Mouse (Mus musculus) cerebellum, adult 9-11 months (tissue): ENCODE measurements at regions not wholly inside any gene's neighbourhood (a gene's known extent, or its start where the extent isn't known, plus 50 kb on each side); places are given as distances from the start of the nearest gene placed in this dataset.
"Not testable (repeated sequence)": the region's sequence is repeated elsewhere in the genome, so short reads cannot be mapped to it uniquely, and the experiment has no call there.

ENCODE experiments used
- DNase-seq: peaks from one replicate; pipeline ENCODE4 v3.0.0; 2022

GRCm38 (mm10) chr8:5523281-5523680 lies 418.1 kb upstream of the Slc10a2 start:
- no peak for DNase-seq

- no peak for DNase-seq
Observed at GRCm38 (mm10) chr8:5495861-5496260, 390.7 kb upstream of the Slc10a2 start.

GRCm38 (mm10) chr8:5490491-5490890 lies 385.3 kb upstream of the Slc10a2 start:
- no peak for DNase-seq

- no peak for DNase-seq
Observed at GRCm38 (mm10) chr8:5482938-5483337, 377.8 kb upstream of the Slc10a2 start.

GRCm38 (mm10) chr8:5472999-5473398 lies 367.8 kb upstream of the Slc10a2 start:
- peak; percentile 12 for DNase-seq

- no peak for DNase-seq
Observed at GRCm38 (mm10) chr8:5472582-5472981, 367.4 kb upstream of the Slc10a2 start.

- no peak for DNase-seq
Observed at GRCm38 (mm10) chr8:5457619-5458018, 352.5 kb upstream of the Slc10a2 start.

GRCm38 (mm10) chr8:5453469-5453868 lies 348.3 kb upstream of the Slc10a2 start:
- no peak for DNase-seq

GRCm38 (mm10) chr8:5442243-5442642 lies 337.1 kb upstream of the Slc10a2 start:
- DNase-seq: not testable (repeated sequence)

- not testable (repeated sequence) for DNase-seq
Observed at GRCm38 (mm10) chr8:5440404-5440803, 335.3 kb upstream of the Slc10a2 start.

GRCm38 (mm10) chr8:5439054-5439453 lies 333.9 kb upstream of the Slc10a2 start:
- DNase-seq: no peak

- DNase-seq: no peak
Observed at GRCm38 (mm10) chr8:5428303-5428971, 323.3 kb upstream of the Slc10a2 start.

- not testable (repeated sequence) for DNase-seq
Observed at GRCm38 (mm10) chr8:5416841-5417240, 311.7 kb upstream of the Slc10a2 start.

- DNase-seq: no peak
Observed at GRCm38 (mm10) chr8:5384851-5385250, 279.7 kb upstream of the Slc10a2 start.

- DNase-seq: no peak
Observed at GRCm38 (mm10) chr8:5378001-5378400, 272.9 kb upstream of the Slc10a2 start.

GRCm38 (mm10) chr8:5339953-5340352 lies 234.8 kb upstream of the Slc10a2 start:
- no peak for DNase-seq

- no peak for DNase-seq
Observed at GRCm38 (mm10) chr8:5314594-5314993, 209.4 kb upstream of the Slc10a2 start.

- no peak for DNase-seq
Observed at GRCm38 (mm10) chr8:5299982-5300381, 194.8 kb upstream of the Slc10a2 start.

GRCm38 (mm10) chr8:5297190-5297589 lies 192.0 kb upstream of the Slc10a2 start:
- DNase-seq: no peak

GRCm38 (mm10) chr8:5285708-5286161 lies 180.6 kb upstream of the Slc10a2 start:
- DNase-seq: peak; percentile 72

GRCm38 (mm10) chr8:5283799-5284198 lies 178.6 kb upstream of the Slc10a2 start:
- no peak for DNase-seq

GRCm38 (mm10) chr8:5262316-5262715 lies 157.2 kb upstream of the Slc10a2 start:
- DNase-seq: no peak

- peak; percentile 20 for DNase-seq
Observed at GRCm38 (mm10) chr8:5241871-5242270, 136.7 kb upstream of the Slc10a2 start.
